Mouse (Mus musculus) embryo, embryonic 10 days (tissue): ENCODE results near the gene Snx8.
A peak's percentile ranks its signal among the peaks of the same experiment; 100 is the strongest.
"Not testable (repeated sequence)": the region's sequence is repeated elsewhere in the genome, so short reads cannot be mapped to it uniquely, and the experiment has no call there.

ENCODE experiments used
- DNase-seq: peaks from one replicate; pipeline ENCODE4 v3.0.0-alpha.2; 2015; ENCODE audit warnings: low spot score

Snx8 gene

GRCm38 (mm10) chr5:140383559-140383958, 5.5 kb downstream of the Snx8 start:
- DNase-seq = peak; percentile 85

DNA sequence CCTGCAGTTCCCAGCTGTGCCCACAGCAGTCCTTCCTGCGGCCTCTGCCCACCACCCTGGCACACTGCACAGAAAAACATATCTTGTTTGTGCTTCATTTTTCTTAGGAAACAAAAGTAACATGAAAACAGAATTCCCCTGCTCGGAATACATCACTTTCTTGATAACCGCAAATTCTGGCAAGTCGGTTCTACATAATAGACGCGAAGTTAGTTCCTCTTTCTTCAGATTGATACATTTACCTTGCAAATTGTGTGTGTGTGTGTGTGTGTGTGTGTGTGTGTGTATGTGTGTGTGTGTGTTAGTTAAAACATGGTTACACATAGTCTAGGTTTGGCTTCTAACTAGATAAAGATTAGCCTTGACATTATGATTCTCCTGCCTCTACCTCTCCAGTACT, 6.4 kb downstream of the Snx8 start:
- no peak for DNase-seq

DNA sequence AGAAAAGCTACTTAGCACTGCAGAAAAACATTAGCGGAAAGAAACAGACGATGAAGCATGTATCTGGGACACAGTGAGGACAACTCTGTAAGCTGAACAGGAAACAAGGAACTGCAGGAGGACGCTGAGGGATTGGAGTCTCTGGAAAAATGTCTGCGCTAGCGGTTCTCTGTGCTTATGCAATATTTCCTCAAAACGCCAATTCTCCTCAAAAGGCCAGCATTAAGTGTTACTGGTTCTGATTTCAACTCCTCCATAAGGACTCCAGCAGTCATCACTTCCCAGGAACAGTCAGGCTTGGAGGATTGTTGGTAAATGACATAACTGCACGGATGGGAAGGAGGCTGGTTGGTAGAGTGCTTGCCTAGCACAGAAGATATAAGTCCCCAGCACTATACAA, 7.9 kb downstream of the Snx8 start:
- no peak for DNase-seq

- DNase-seq = no peak
Measured at GRCm38 (mm10) chr5:140379299-140379698, 9.8 kb downstream of the Snx8 start.

- DNase-seq = no peak
Measured at GRCm38 (mm10) chr5:140378121-140378853, 10.8 kb downstream of the Snx8 start.

- no peak for DNase-seq
Measured at GRCm38 (mm10) chr5:140375249-140375829, 13.7 kb downstream of the Snx8 start.

GRCm38 (mm10) chr5:140374226-140374625, 14.8 kb downstream of the Snx8 start:
- no peak for DNase-seq

GRCm38 (mm10) chr5:140373711-140374110, 15.4 kb downstream of the Snx8 start:
- no peak for DNase-seq

DNA sequence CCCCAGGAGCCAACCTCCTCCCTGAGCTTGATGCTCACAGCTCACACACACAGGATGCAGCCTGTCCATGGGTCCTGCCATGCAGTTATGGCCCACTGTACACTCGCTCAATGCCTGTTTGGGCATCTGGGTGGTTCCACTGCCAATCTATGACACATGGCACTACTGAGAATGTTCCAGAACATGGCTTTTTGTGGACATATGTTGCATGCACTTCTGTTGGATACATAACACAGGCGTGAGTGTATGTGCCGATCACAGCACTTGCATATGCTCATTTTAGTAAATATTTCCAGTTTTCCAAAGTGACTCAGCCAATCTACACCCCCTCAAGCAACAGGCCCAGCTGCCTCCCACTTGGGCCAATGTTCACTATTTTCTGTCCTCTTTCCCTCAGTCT, 17.4 kb downstream of the Snx8 start:
- no peak for DNase-seq

DNA sequence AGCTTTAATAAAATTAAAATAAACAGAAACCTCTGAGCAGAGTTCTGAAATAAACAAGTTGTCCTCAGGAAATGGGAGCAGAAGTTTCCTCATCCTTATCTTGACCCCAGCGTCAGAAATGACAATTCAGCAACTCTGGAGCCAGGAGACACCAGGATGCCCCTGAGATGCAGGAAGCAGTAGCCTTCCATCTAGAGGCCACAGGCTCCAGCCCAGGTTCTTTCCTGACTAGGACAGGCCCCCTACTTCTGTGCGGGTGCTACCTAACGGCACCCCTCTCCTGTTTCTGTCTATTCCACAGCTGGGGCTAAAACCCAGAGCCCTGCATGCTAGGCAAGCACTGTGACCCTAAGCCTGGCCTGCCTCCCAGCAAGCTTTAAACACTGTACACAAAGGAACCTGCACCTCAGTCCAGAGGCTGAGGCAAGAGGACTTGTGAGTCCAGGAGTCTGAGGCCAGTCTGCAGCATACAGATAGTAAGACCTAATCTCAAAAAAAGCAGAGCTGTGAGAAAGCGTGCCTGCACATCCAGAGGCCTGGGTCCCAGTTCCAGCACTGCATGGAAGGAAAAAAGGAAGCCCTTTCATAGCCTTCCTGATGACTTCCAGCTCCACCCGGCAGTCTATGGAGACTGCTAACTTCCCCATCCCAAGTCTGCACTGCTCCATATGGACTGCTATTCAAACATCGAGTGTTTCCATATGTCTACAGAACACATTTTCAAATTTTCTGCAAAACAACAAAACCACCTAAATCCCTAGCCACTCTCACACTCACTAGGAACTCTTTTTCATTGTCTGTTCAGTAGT, 18.4 kb downstream of the Snx8 start:
- DNase-seq = no peak

- DNase-seq = no peak
Measured at GRCm38 (mm10) chr5:140369466-140369865, 19.6 kb downstream of the Snx8 start.

DNA sequence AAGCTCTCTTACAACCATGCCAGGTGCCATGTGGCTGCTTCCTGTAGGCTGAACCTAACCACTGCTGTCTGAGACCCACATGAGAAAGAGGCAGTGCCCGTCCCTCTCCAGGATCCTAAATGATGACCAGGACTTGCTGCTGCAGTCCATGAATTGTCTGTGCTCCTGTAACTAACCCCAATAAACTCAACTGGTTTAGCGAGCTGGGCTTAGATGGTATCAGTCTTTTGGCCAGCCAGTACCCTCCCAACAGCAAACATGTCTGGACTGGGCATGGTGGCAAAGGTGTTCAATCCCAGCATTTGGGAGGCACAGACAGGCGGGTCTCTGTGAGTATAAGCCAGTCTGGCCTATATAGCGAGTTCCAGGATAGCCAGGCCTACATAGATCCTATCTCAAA, 20.1 kb downstream of the Snx8 start:
- DNase-seq = no peak

- not testable (repeated sequence) for DNase-seq
Measured at GRCm38 (mm10) chr5:140368126-140368525, 20.9 kb downstream of the Snx8 start.

- DNase-seq = no peak
Measured at GRCm38 (mm10) chr5:140364415-140364814, 24.6 kb downstream of the Snx8 start.

DNA sequence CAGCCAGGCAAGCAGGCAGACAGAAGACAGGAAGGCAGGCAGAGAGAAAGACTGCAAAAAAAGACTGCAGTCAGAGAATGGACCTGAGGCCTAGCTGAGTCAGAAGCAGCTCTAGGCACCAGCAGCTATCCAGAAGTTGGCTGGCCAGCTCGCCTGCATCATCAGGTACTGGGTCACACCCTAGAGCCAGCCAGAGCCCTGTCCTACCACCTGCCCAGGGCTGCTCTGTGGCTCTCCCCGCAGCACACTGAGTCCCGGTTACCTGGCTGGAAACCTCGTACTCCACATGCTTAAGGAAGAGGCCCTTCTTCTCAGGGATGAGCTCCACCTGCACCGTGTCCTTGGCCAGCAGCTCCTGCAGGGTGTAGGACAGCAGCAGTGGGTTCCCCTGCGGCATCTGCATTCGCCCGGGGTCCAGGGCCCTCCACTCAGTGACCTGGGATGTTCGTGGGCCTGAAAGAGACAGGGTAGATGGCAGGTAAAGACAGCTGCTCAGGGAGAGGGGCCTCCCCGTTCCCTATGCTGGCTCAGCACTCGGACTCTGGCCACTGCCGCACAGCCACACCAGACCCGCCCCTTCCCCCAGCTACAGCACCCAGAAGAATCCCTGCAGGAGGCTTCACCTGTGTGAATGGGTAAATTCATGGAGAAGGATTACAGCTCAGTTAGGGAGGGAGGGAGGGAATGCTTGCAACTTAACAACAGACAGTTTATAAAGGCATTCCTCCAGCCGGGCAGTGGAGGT, 29.0 kb downstream of the Snx8 start:
- no peak for DNase-seq

DNA sequence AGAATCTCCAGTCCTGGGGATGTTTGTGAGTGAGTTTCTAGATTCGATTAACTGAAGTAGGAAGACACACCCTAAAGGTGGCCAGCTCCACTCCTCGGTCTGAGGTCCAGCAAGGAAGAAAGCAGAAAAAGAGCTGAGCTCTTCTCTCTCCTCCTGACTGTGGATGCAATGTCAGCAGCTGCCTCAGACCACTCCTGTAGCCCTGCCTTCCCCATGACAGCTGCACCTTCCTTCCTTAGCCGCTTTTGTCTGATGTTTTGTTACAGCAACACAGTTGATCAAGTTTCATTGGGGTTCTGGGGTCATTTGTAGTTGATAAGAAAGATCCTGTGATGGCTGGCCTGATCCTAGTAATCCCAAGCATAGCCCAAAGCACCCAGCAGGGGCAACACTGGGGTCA, 31.6 kb downstream of the Snx8 start:
- DNase-seq = no peak

DNA sequence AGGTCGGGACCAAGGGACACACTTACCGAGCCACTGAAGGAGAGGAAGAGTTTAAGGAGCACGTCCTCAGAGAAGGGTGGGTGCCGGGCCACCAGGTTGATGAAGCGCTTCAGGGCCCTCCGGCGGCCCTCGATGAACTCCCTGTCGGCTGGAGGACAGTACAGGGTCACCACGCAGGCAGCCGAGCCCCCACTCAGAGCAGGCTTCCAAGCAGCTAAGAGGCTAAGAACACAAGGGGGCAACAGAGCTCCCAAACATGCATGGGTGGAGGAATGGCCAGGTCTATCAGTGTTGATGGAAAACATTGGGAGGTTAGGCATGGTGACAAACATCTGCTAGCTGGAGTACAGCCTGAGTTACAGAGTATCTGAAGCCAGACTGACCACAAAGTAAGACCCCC, 33.1 kb downstream of the Snx8 start:
- DNase-seq = peak; percentile 28

GRCm38 (mm10) chr5:140352352-140352751, 36.7 kb downstream of the Snx8 start:
- DNase-seq = no peak

- DNase-seq = no peak
Measured at GRCm38 (mm10) chr5:140350731-140351497, 38.1 kb downstream of the Snx8 start.

- DNase-seq = no peak
Measured at GRCm38 (mm10) chr5:140349882-140350281, 39.2 kb downstream of the Snx8 start.

DNA sequence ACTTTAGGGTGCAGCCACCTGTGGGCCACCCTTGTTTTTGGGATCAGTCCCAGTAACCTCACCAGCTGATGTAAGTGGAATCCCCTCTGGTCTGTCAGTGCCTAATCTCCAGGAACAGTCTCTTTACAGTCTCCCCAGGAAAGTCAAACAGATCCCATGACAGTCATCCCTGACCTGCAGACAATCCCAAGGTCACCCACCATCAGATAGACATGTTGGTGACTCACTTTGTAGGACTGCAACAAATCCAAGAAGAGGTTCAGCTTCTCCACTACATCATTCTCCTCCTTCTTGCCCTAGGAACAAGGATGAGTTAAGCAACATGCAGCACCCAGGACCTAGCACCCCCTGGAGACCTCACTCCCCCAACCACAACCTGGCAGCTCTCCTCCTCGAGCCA, 43.0 kb downstream of the Snx8 start:
- no peak for DNase-seq

GRCm38 (mm10) chr5:140345244-140345643, 43.8 kb downstream of the Snx8 start:
- no peak for DNase-seq
